Mouse (Mus musculus) olfactory bulb, adult 2 months (tissue): ENCODE data around the gene Slc17a5.

Experiments
- CTCF ChIP-seq: fragments of 200-500 bp; IDR thresholded peaks from 2 replicates; pipeline ENCODE4 v1.5.1; 2012; ENCODE audit warnings: low read depth, mild to moderate bottlenecking, low read length, moderate library complexity; ENCODE audit not compliant: insufficient read depth
- POLR2A ChIP-seq: fragments of 200-500 bp; IDR thresholded peaks from 2 replicates; pipeline ENCODE4 v1.6.1; 2012; ENCODE audit warnings: mild to moderate bottlenecking, low read depth, low read length, moderate library complexity; ENCODE audit not compliant: insufficient read depth

DNA sequence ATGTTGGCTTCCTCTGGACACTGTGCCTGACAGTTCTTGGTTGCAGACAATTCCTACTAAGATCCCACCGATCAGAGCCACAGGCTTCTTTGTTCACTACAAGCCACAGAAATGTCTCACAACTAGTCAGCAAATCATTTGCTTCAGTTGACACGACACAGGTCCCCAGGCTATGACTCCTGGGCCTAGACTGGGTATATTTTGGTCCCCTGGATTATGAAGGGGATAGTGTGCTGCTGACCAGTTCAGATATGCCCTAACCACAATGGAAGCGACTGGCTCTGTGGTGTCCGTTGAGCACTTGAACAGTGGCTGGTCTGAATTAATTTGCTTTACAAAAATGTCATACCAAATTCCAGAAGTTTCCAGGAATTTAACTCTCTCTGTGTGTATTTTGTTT lies 73.2 kb downstream of the Slc17a5 start:
- TF ChIP-seq CTCF (no peak), POLR2A (no peak)
